Mouse (Mus musculus) embryonic fibroblast, embryonic 13.5 days (primary cell): ENCODE measurements at regions not wholly inside any gene's neighbourhood (a gene's known extent, or its start where the extent isn't known, plus 50 kb on each side); places are given as distances from the start of the nearest gene placed in this dataset.

Experiments
- CTCF ChIP-seq: IDR thresholded peaks from 2 replicates; pipeline ENCODE4 v1.5.1; 2011; ENCODE audit warnings: mild to moderate bottlenecking, control low read depth, low read length, moderate library complexity, borderline replicate concordance; ENCODE audit not compliant: insufficient read depth
- POLR2A ChIP-seq: IDR thresholded peaks from 2 replicates; pipeline ENCODE4 v1.6.1; 2011; ENCODE audit warnings: low read depth, mild to moderate bottlenecking, control low read depth, low read length, moderate library complexity

GRCm38 (mm10) chr3:38331169-38331568 is 153.5 kb downstream of the Ankrd50 start:
- TF ChIP-seq CTCF: no peak
- TF ChIP-seq POLR2A: no peak
